Mouse (Mus musculus) erythroid progenitor cell, adult 5-6 weeks (primary cell): ENCODE results near the gene Ugt1a6b. TPM values are rescaled to one million over a fixed set of nuclear protein-coding genes. Genes with fewer than 3 reads are reported as not detected.
A peak's percentile ranks its signal among the peaks of the same experiment; 100 is the strongest.

Experiments
- ATAC-seq: replicated peaks from 2 replicates; pipeline ENCODE4 v1.8.0; 2016; ENCODE audit warnings: moderate number of reproducible peaks, mild to moderate bottlenecking, moderate TSS enrichment, inconsistent platforms; ENCODE audit not compliant: poor library complexity, low FRiP score, severe bottlenecking
- total RNA-seq, 2 experiments: library from RNA; stranded (forward) in 1 of 2; stranded (reverse) in 1 of 2; fragments of 150-400 nt in 1 of 2; fragments of 186-747, 209-891 nt in 1 of 2; gene quantifications; 2 replicates each; pipeline versions ENCODE4 v1.2.3 to v1.2.4; 2015 to 2017; ENCODE audit warnings: low replicate concordance in 2 of 2

The Ugt1a6b gene
- total RNA-seq, 2 experiments from 2014 or later = not detected

GRCm38 (mm10) chr1:88186325-88186935 lies 83.4 kb downstream of the Ugt1a6b start:
- no peak for ATAC-seq

- ATAC-seq = no peak
Measured at GRCm38 (mm10) chr1:88192136-88192535, 89.1 kb downstream of the Ugt1a6b start.

GRCm38 (mm10) chr1:88195687-88196086 lies 92.6 kb downstream of the Ugt1a6b start:
- ATAC-seq = no peak

- ATAC-seq = no peak
Measured at GRCm38 (mm10) chr1:88197443-88197842, 94.4 kb downstream of the Ugt1a6b start.

- ATAC-seq = no peak
Measured at GRCm38 (mm10) chr1:88199996-88200395, 96.9 kb downstream of the Ugt1a6b start.

GRCm38 (mm10) chr1:88200456-88200855 lies 97.4 kb downstream of the Ugt1a6b start, which contains the start of gene Ugt1a2:
TSS of gene Ugt1a2 (plus strand) at chr1:88200601.
- ATAC-seq = no peak

DNA sequence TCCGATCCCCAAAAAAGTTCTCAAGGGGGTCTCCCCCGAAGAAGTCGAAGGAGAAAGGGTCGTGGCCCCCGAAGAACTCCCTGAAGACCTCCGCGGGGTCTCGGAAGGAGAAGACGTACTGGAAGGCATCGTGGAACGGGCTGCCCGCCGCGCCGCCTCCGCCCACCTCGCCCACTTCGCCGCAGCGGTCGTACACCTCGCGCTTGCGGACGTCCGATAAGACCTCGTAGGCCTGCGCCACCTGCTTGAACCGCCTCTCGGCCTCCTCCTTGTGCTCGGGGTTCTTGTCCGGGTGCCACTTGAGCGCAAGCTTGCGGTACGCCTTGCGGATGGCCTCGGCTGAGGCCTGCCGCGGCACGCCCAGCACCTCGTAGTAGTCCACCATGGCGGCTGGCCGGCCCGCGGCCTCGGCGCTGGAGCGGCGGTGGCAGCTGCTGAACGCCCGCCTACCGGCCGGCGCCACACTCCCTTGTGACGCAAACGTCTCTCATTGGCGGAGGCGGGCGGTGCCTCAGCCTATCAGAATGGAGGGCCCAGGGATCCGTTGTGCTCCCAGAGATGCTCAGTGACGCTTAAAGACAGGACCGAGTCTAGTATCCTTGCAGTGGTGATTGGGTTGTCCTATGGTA lies 102.4 kb downstream of the Ugt1a6b start, which contains the start of gene Dnajb3:
TSS of gene Dnajb3 (minus strand) at position 489 of the 629 bp plus-strand sequence.
- ATAC-seq = peak; percentile 82

DNA sequence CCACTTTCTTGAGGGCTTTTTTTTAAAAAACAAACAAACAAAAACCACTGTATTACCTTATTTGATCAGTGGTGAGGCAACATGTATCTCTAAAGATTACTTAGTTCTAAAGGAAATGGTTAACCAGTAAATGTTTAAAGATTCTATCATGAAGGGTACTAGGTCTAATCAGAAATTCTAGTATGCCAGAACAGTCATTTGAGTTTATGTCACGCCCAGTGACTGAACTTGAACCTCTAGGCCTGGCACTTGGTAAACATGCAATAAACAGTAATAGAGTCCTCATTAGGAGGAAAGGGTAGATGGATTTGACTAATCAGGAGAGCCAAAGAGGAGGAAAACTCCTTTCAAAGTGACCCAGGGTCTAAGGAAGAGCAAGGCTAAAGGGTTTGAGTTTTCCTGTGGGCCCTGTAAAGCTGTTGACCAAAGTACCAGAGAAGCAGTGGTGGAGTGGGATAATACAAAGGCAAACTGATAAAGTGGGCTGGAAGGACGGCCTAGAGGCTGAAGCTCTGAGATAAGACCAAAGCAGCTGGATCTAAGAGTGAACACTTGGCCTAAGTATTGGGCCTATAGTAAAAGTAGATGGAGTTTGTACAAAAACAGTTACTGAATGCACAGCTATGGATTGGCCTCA lies 103.9 kb downstream of the Ugt1a6b start:
- peak; percentile 82 for ATAC-seq

- ATAC-seq = no peak
Measured at GRCm38 (mm10) chr1:88211812-88212211, 108.8 kb downstream of the Ugt1a6b start, which contains the start of gene Ugt1a1. TSS of gene Ugt1a1 (plus strand) at chr1:88211959.

DNA sequence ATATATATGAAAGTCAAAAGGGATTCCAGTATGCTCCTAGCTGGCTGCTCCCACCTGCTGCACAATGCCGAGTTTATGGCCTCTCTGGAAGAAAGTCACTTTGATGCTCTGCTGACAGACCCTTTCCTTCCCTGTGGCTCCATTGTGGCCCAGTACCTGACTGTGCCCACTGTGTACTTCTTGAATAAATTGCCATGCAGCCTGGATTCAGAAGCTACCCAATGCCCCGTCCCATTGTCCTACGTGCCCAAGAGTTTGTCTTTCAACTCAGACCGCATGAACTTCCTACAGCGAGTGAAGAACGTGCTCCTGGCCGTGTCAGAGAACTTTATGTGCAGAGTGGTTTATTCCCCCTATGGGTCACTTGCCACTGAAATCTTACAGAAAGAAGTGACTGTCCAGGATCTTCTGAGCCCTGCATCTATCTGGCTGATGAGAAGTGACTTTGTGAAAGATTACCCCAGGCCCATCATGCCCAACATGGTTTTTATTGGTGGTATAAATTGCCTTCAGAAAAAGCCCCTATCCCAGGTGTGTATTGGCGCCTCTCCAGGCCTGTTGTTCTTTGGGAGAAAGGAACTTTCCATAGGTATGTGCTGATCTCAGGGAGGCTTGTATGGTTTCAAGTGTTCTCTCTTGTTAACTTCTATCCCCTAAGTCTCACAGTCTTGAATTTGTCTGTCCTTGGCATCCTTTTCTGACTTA lies 109.4 kb downstream of the Ugt1a6b start:
- ATAC-seq = no peak

DNA sequence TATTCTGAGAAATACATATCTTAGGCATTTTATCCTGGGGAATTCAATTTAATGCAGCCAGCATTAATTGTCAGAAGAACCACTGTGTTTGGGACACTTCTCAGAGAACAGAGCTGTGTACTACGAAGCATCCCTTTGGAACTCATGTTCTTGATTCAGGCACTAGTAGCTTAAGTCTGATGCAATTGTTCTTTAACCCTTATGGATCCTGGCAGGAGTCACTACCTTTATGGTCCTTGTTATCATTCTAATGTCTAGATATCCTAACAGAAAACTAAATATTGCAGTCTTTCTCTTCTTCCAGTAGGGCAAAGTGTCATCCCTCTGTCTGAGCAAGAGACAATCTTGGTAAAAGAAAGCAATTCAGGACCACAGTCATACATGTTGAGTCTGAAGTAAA lies 110.0 kb downstream of the Ugt1a6b start:
- no peak for ATAC-seq

- no peak; the same call in 1 of the 2 replicates for ATAC-seq
Measured at GRCm38 (mm10) chr1:88213766-88214461, 110.9 kb downstream of the Ugt1a6b start.

- no peak for ATAC-seq
Measured at GRCm38 (mm10) chr1:88214462-88214952, 111.5 kb downstream of the Ugt1a6b start.

- no peak for ATAC-seq
Measured at GRCm38 (mm10) chr1:88215466-88216380, 112.7 kb downstream of the Ugt1a6b start.

GRCm38 (mm10) chr1:88216551-88216950 lies 113.5 kb downstream of the Ugt1a6b start:
- ATAC-seq = no peak

GRCm38 (mm10) chr1:88217144-88217543 lies 114.1 kb downstream of the Ugt1a6b start:
- no peak for ATAC-seq

GRCm38 (mm10) chr1:88217576-88217975 lies 114.5 kb downstream of the Ugt1a6b start:
- ATAC-seq = no peak

GRCm38 (mm10) chr1:88218051-88218450 lies 115.0 kb downstream of the Ugt1a6b start:
- no peak for ATAC-seq

- ATAC-seq = no peak
Measured at GRCm38 (mm10) chr1:88218591-88218990, 115.5 kb downstream of the Ugt1a6b start.
